Mouse (Mus musculus) layer of hippocampus, postnatal 14 days (tissue): ENCODE results near the gene Dach2. TPM values are rescaled to one million over a fixed set of nuclear protein-coding genes. Genes with fewer than 3 reads are reported as not detected.
"Not testable (repeated sequence)": the region's sequence is repeated elsewhere in the genome, so short reads cannot be mapped to it uniquely, and the experiment has no call there.

Source experiments
- DNase-seq, 2 experiments: peaks; one replicate each; pipeline ENCODE4 v3.0.0; 2021 to 2022; ENCODE audit warnings: low spot score in 2 of 2, mixed read lengths in 1 of 2
- long read RNA-seq, 2 experiments: library from polyadenylated mRNA; stranded (forward); transcript quantifications; one replicate each; pipeline ENCODE4 v2.0.0; 2021
- total RNA-seq, 2 experiments: library from RNA; stranded (reverse); gene quantifications; 2 replicates each; pipeline ENCODE4 v1.2.3; 2021

The Dach2 gene
- 1 to 10 TPM; 1.7 to 1.8 TPM for total RNA-seq
- long read RNA-seq, experiment 1: 0 reads
- long read RNA-seq, experiment 2, partial matches to known transcripts: 0 of 2 reads
- long read RNA-seq, experiment 2, other reads (novel, unspliced or antisense): 2 of 2 reads

GRCm38 (mm10) chrX:113297404-113297803 is at the start of gene Dach2:
TSS of gene Dach2 (plus strand) at chrX:113297510.
- DNase-seq: no peak

- not testable (repeated sequence) for DNase-seq
These were observed 44.9 kb upstream of the Dach2 start for GRCm38 (mm10) chrX:113252427-113252826.

GRCm38 (mm10) chrX:113298031-113298430 is 721 bp downstream of the Dach2 start:
- peak; percentile 12 to 26 for DNase-seq

- no peak for DNase-seq
These were observed 1.2 kb downstream of the Dach2 start for GRCm38 (mm10) chrX:113298468-113298867.

GRCm38 (mm10) chrX:113304323-113304722 is 7.0 kb downstream of the Dach2 start:
- DNase-seq: no peak

- no peak for DNase-seq
These were observed 40.8 kb downstream of the Dach2 start for GRCm38 (mm10) chrX:113338143-113338542.

GRCm38 (mm10) chrX:113394417-113394816 is 97.1 kb downstream of the Dach2 start:
- no peak for DNase-seq

GRCm38 (mm10) chrX:113408756-113409155 is 111.4 kb downstream of the Dach2 start:
- no peak for DNase-seq

GRCm38 (mm10) chrX:113421517-113422187 is 124.3 kb downstream of the Dach2 start:
- no peak for DNase-seq

GRCm38 (mm10) chrX:113482131-113482530 is 184.8 kb downstream of the Dach2 start:
- DNase-seq: no peak

GRCm38 (mm10) chrX:113545106-113545505 is 247.8 kb downstream of the Dach2 start:
- DNase-seq: no peak

GRCm38 (mm10) chrX:113563897-113564296 is 266.6 kb downstream of the Dach2 start:
- no peak for DNase-seq

GRCm38 (mm10) chrX:113666069-113666468 is 368.8 kb downstream of the Dach2 start:
- DNase-seq: no peak

GRCm38 (mm10) chrX:113687163-113687562 is 389.9 kb downstream of the Dach2 start:
- DNase-seq: no peak

GRCm38 (mm10) chrX:113712363-113712762 is 415.1 kb downstream of the Dach2 start:
- DNase-seq: no peak

GRCm38 (mm10) chrX:113724124-113724523 is 426.8 kb downstream of the Dach2 start:
- no peak for DNase-seq

- DNase-seq: no peak
These were observed 449.8 kb downstream of the Dach2 start for GRCm38 (mm10) chrX:113747122-113747521.

- no peak for DNase-seq
These were observed 495.0 kb downstream of the Dach2 start for GRCm38 (mm10) chrX:113792264-113792663.

- DNase-seq: no peak
These were observed 513.1 kb downstream of the Dach2 start for GRCm38 (mm10) chrX:113810369-113810768.

- DNase-seq: no peak
These were observed 529.5 kb downstream of the Dach2 start for GRCm38 (mm10) chrX:113826810-113827209.

- DNase-seq: no peak
These were observed 535.8 kb downstream of the Dach2 start for GRCm38 (mm10) chrX:113833062-113833461.

GRCm38 (mm10) chrX:113867835-113868495 is 570.7 kb downstream of the Dach2 start:
- DNase-seq: peak in 1 of 2 experiments; percentile 3
